Mouse (Mus musculus) embryonic fibroblast, embryonic 13.5 days (primary cell): ENCODE measurements around the gene Tpm3. TPM values are rescaled to one million over a fixed set of nuclear protein-coding genes. Genes with fewer than 3 reads are reported as not detected.

Experiments used
- H3K27ac ChIP-seq: 2 replicates; pipeline ENCODE4 v1.5.1; 2012; ENCODE audit warnings: low read length, control low read depth, inconsistent platforms; ENCODE audit not compliant: insufficient read depth
- H3K4me1 ChIP-seq: 2 replicates; pipeline ENCODE4 v1.6.1; 2011; ENCODE audit warnings: low read length; ENCODE audit not compliant: control insufficient read depth, insufficient read depth
- H3K4me3 ChIP-seq: 2 replicates; pipeline ENCODE4 v1.5.1; 2011; ENCODE audit warnings: mild to moderate bottlenecking, control low read depth, low read length; ENCODE audit not compliant: insufficient read depth
- CTCF ChIP-seq: IDR thresholded peaks from 2 replicates; pipeline ENCODE4 v1.5.1; 2011; ENCODE audit warnings: mild to moderate bottlenecking, control low read depth, low read length, moderate library complexity, borderline replicate concordance; ENCODE audit not compliant: insufficient read depth
- POLR2A ChIP-seq: IDR thresholded peaks from 2 replicates; pipeline ENCODE4 v1.6.1; 2011; ENCODE audit warnings: low read depth, mild to moderate bottlenecking, control low read depth, low read length, moderate library complexity
- polyA plus RNA-seq: library from polyadenylated mRNA; stranded (reverse); fragments of >200 nt; gene quantifications from 2 replicates; pipeline ENCODE4 v1.2.4, GENCODE M21; 2011; ENCODE audit warnings: low read depth; ENCODE audit not compliant: missing spikeins, insufficient read length

Tpm3 gene
- polyA plus RNA-seq = 498 and 523 TPM in 2 replicates

GRCm38 (mm10) chr3:90072294-90072693 lies at the start of gene Tpm3:
Gene Tpm3, plus strand, starts transcription at chr3:90072649.
- Histone ChIP-seq H3K4me1 (no peaks in the 10 kb centered on the region), H3K4me3 (no peak within 1 kb of the TSS), H3K27ac (no peak within 1 kb of the TSS)
- TF ChIP-seq CTCF = no peak
- TF ChIP-seq POLR2A = no peak

DNA sequence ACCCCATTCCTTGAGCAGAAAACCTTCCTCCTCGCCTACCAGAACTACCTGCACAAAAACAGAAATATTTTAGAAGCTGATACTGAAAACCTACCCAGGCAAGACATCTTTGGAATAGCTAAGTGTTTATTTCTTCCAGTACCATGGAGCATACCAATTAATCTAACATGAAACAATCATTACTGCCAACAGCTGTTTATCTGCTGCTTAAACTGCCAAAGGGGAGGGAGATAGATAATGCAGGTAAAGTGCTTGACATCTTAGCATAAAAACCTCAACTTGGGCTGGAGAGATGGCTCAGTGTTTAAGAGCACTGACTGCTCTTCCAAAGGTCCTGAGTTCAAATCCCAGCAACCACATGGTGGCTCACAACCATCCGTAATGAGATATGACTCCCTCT lies 37.8 kb upstream of the Tpm3 start:
- no peak overlapping the region for H3K4me3 ChIP-seq
- no peak overlapping the region for H3K27ac ChIP-seq
- H3K4me1 ChIP-seq = no peaks in the 10 kb centered on the region
- TF ChIP-seq CTCF (no peak), POLR2A (no peak)

- Histone ChIP-seq H3K27ac (no peak overlapping the region), H3K4me3 (no peak overlapping the region), H3K4me1 (no peaks in the 10 kb centered on the region)
- TF ChIP-seq POLR2A (no peak), CTCF (no peak)
Measured at GRCm38 (mm10) chr3:90036263-90036662, 36.2 kb upstream of the Tpm3 start.

- no peaks in the 10 kb centered on the region for H3K4me1 ChIP-seq
- H3K4me3 ChIP-seq = no peak overlapping the region
- no peak for TF ChIP-seq CTCF
- TF ChIP-seq POLR2A = no peak
- no peak overlapping the region for H3K27ac ChIP-seq
Measured at GRCm38 (mm10) chr3:90049691-90050090, 22.8 kb upstream of the Tpm3 start.

- TF ChIP-seq CTCF (no peak), POLR2A (peak; percentile 65)
- no peaks in the 10 kb centered on the region for H3K4me1 ChIP-seq
- peak within 1 kb of the TSS; percentile 77 for H3K27ac ChIP-seq
- peak within 1 kb of the TSS; percentile 96 for H3K4me3 ChIP-seq
Measured at GRCm38 (mm10) chr3:90051441-90052350, 20.8 kb upstream of the Tpm3 start, which contains the start of gene 4933434E20Rik. Gene 4933434E20Rik, plus strand, starts transcription at chr3:90051636.

DNA sequence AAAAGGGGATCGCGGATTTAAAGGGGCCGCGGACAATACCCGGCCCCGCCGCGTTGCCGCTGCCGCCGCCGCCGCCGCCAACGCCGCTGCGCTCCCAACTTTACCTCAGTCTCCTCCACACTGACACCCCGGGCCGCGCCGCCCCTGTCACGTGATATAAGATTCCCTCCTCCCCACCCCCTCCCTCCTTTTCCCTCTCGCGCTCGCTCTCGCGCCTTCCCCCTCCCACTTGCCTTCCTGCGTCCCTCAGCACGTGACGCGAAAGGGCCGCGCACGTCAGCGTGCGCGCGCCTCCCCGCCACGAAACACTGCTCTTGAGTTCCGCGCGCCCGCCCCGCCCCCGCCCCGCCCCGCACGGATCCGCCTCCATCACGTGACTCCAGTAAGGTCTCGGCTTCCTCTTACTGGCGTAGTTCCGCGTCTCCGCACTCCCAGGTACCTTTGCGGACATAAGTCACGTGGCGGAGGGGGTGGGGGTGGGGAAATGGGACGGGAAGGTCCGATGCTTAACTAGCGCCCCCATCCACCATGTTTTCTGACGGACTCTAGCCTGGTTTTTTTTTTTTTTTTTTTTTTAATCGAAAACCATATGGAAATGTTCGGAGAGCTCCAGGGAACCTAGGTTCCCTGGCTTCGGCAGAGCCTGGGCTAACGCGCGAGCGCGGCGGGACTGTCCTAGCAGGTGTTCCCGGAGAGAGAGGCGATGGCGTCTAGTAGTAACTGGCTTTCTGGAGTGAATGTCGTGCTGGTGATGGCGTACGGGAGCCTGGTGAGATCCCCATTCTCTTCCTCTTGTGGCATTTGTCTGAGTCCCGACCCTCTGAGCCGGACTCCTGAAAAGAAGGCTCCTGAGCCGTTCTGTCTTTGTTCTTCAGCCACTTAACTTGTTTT lies 19.9 kb upstream of the Tpm3 start, which contains the start of gene Ubap2l:
Ubap2l (minus strand) TSS at position 278 of the 891 bp plus-strand sequence.
- H3K4me1 ChIP-seq = no peaks in the 10 kb centered on the region
- peak within 1 kb of the TSS; percentile 100 for H3K4me3 ChIP-seq
- TF ChIP-seq CTCF (no peak), POLR2A (peak; percentile 68)

GRCm38 (mm10) chr3:90061549-90061948 lies 10.9 kb upstream of the Tpm3 start:
- H3K4me3 ChIP-seq = no peak overlapping the region

More for the DNA sequence above, 19.9 kb upstream of the Tpm3 start, which contains the start of gene Ubap2l:
- H3K27ac ChIP-seq = peak within 1 kb of the TSS; percentile 97

DNA sequence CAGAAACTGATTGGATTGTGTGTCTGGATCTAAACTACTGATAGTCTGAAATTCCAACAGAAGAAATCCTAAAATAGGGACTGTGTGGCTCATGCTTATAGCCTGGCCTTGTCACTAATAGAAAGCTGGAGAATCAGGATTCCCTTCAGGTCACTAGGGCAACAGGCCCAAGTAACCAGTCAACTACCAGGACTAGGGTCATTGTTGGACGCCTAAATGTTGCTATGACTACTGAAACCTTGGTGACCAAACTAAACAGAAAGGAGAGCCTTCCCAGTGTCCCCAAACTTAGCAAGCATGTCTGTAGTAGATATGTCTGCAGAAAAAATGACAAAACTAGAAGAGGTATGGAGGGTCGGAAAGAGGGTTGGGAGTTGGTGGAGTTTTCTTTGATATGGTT lies 9.9 kb upstream of the Tpm3 start:
- Histone ChIP-seq H3K4me3 (no peak overlapping the region), H3K27ac (no peak overlapping the region), H3K4me1 (no peaks in the 10 kb centered on the region)
- TF ChIP-seq POLR2A (no peak), CTCF (no peak)

More at GRCm38 (mm10) chr3:90061549-90061948, 10.9 kb upstream of the Tpm3 start:
- Histone ChIP-seq H3K4me1 (no peaks in the 10 kb centered on the region), H3K27ac (no peak overlapping the region)
- TF ChIP-seq POLR2A = no peak
- TF ChIP-seq CTCF = no peak

DNA sequence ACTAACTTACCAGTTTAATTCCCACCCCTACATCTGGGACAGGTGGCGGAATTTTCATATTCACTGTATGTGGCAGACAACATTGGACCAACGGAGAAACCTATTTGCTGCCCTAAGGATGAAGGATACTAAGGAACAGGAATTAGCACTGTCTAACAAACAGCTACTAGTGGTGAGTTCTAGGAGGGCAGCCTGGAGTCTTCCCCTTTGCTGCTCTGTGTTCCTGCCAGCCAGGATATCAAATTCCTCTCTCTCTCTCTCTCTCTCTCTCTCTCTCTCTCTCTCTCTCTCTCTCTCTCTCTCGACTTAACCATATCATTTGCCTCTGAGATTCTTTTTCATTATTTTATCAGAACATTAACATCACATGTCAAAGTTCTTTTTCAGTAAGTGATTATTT lies 8.1 kb upstream of the Tpm3 start:
- TF ChIP-seq CTCF = no peak
- no peak for TF ChIP-seq POLR2A
- H3K4me1 ChIP-seq = no peaks in the 10 kb centered on the region
- H3K4me3 ChIP-seq = no peak overlapping the region
- H3K27ac ChIP-seq = no peak overlapping the region

- Histone ChIP-seq H3K27ac (no peak overlapping the region), H3K4me1 (no peaks in the 10 kb centered on the region), H3K4me3 (no peak overlapping the region)
- TF ChIP-seq POLR2A (no peak), CTCF (peak; percentile 27; the same call in 1 of the 2 replicates)
Measured at GRCm38 (mm10) chr3:90065553-90065952, 6.9 kb upstream of the Tpm3 start.
